Mouse (Mus musculus): ENCODE results near the gene Sec62.

The Sec62 gene

DNA sequence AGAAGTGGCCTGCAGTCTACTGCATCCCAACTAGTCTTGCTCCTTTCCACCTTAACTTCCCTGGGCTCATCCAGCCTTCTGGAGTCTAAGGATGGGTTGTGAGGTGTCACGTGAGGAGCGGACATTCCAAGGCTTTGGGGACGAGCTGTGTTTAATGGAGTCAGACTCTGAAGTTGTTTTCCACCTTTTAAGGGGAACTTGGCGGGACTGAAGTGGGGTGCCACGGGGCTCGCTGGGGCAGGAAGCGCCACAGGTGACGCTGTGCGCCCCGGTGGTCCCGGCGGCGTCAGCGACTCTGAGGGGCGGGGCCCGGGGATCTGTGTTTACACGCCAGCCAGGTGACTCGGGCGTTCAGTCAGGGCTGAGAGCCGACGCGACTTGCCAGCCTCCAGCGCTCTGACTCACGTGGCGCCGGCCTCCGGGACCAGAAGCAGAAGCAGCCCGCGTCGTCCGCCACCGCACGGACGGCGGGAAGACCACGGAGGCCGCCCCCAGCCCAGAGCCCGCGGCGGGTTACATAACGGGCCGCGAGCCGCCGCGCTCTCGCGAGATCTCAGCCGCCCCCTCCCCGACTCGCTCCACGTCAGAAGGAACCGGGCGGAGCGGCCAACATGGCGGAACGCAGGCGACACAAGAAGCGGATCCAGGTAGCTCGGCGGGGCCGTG lies at the start of gene Sec62:
TSS of gene Sec62 (plus strand) at position 139 of the 666 bp plus-strand sequence.
- peak; percentile 89 to 92 for DNase-seq (ENCODE audit: low spot score in 2 of 2)

DNA sequence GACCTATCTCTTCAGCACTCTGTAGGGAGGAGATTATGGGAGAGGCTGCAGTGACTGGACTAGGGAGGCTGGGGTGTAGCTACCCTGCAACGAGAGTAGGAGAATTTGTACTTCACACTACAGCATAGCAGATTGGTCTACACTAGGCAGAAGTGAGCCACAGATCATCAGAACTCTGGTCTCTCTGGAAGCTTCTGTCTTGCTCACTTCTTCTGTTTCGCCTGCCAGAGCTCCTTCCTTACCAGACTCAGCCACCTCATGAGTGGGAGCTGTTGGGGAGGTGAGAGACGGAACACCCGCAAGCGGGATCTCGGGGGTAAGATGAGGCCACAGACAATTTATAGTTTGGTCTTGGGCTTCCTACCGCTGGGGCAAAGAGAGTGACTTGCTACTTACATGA lies 49.8 kb upstream of the Sec62 start:
- DNase-seq (ENCODE audit: low spot score in 2 of 2), result no peak

DNA sequence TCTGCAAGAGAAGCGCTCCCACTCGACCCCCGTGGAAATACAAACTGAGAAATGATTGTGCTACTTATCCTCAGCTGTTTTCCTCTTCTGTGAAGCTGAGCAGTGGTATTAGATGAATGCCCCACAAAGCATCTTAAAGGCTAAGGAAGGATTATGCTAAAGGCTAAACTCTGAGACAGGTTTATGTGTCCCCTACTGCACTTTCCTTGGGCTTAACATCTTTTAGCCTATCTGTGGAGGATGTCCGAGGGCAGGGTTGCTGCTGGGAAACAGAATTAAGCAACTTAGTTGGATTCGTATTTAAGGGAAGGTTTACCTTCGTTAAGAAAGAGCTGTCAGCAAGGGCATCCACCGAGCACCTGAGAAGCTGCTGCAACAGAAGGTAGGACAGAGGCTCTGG lies 46.7 kb upstream of the Sec62 start, which contains the start of gene Samd7:
TSS of gene Samd7 (plus strand) at position 288 of the 400 bp plus-strand sequence.
- DNase-seq (ENCODE audit: low spot score in 2 of 2), result no peak

GRCm38 (mm10) chr3:30748316-30748715 lies 44.4 kb upstream of the Sec62 start:
- DNase-seq (ENCODE audit: low spot score in 2 of 2), result no peak

- DNase-seq (ENCODE audit: low spot score in 2 of 2), result no peak
These were observed 38.0 kb upstream of the Sec62 start for GRCm38 (mm10) chr3:30754696-30755095.

GRCm38 (mm10) chr3:30764877-30765276 lies 27.8 kb upstream of the Sec62 start:
- no peak for DNase-seq (ENCODE audit: low spot score in 2 of 2)

DNA sequence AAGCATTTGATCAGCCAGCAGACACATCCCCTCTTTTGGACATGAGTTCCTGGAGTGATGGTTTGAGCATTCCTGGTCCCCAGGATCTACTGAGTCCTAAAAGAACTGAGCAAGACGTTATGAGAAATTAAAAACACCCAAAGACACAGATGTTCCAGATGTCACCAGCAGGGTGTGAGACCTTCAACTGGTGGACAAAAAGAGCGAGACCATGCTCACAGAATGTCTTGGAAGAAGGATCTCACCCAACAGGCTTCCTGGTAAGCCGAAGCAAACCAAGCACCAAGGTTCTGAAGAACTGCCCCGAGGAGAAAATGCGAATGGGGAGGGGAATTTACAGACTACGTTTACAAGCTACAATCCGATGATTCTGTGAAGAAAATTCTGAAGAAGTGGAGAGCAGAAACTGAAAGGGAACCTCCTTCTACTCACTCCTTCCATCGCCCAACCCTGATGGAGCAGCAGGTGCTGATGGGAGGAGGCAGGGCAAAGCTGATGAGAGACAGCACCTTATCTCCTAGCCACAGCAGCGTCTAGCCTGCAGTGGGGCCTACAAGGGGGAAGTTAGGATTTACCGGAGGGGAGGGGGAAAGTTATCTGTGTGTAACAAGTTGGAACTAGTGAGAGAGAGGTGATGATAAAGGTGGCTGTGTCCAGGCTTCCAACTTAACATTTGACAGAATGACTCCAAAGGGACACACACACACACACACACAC lies 27.2 kb upstream of the Sec62 start:
- DNase-seq (ENCODE audit: low spot score in 2 of 2), result peak; percentile 79 to 88

DNA sequence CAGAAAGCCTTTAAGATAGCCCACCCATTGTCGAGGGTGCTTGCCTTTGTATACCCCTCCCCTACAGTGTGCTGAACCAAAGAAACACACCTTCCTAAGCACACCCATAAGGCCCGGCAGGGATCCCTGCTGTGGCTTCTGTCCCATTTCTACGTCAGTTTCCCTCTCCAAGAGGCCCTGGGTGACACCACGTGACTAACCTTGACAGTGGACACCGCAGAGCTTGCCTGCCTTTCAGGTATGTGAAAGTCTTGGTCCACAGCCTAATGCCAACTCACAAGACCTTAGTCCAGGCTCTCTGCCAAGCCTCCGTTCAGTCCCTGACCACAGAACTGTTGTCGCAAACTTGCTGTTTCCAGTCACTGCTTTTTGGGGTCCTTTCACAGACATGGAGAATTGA lies 26.5 kb upstream of the Sec62 start:
- peak in 1 of 2 experiments; percentile 20 for DNase-seq (ENCODE audit: low spot score in 2 of 2)

DNA sequence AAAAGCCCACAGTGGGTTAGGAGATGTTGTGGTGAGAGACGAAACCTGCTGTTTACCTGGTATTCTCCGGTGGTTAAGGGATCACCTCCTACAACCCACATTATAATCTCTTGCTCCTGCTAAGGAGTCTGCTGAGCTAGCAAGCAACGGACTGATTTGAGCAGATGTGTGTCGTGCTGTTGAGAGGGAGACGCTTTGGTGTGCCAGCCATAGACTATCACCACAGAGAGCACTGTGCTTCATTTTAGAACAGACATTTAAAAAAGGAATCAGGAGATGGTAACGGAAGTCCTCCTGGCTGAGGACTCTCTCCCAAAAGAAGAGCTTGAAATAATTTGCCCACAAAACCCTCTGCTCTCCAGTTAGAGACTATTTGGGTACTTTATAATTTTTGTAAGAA lies 25.4 kb upstream of the Sec62 start:
- no peak for DNase-seq (ENCODE audit: low spot score in 2 of 2)

- DNase-seq (ENCODE audit: low spot score in 2 of 2), result no peak
These were observed 22.7 kb upstream of the Sec62 start for GRCm38 (mm10) chr3:30769755-30770515.

GRCm38 (mm10) chr3:30771560-30771959 lies 21.1 kb upstream of the Sec62 start:
- no peak for DNase-seq (ENCODE audit: low spot score in 2 of 2)

DNA sequence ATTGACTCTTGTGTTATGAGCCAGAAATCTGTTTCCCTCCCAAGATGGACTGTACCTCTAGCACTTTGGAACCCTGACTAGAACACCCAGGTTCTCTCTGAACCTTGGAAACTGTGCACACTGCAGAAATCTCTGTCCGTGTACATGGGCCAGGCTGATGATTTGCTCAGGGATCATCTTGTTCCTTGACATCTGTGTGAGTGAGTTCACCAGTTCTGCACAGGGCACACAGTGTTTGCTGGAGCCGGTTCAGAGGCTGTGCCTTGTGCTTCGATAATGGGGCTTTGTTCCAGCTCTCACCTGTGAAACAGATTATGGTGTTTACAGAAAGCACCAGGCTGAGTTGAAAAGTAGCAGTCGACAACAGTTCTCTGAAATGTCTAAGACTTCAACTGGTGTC lies 20.0 kb upstream of the Sec62 start:
- no peak for DNase-seq (ENCODE audit: low spot score in 2 of 2)

- no peak for DNase-seq (ENCODE audit: low spot score in 2 of 2)
These were observed 18.0 kb upstream of the Sec62 start for GRCm38 (mm10) chr3:30774677-30775076.

- no peak for DNase-seq (ENCODE audit: low spot score in 2 of 2)
These were observed 14.7 kb upstream of the Sec62 start for GRCm38 (mm10) chr3:30777984-30778383.

DNA sequence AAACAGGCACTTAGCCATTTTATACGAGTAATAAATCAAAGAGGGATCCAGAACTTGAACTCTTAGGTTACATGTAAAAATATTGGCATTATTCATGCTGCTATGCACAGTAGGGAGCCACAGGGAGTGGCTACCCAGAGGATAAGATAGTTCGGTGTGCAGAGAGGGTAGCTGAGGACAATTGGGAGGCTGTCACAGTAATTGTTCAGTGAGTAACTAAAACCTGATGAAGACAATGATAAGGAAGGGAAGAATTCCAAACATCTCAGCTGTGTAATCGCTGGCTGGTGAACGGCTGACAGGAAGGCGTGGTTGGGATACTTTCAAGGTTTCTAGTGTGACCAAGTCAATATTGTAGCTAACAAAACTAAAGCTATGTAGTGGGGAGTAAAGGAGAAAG lies 4.1 kb upstream of the Sec62 start:
- no peak for DNase-seq (ENCODE audit: low spot score in 2 of 2)

- no peak for DNase-seq (ENCODE audit: low spot score in 2 of 2)
These were observed 937 bp downstream of the Sec62 start for GRCm38 (mm10) chr3:30793403-30794221.

DNA sequence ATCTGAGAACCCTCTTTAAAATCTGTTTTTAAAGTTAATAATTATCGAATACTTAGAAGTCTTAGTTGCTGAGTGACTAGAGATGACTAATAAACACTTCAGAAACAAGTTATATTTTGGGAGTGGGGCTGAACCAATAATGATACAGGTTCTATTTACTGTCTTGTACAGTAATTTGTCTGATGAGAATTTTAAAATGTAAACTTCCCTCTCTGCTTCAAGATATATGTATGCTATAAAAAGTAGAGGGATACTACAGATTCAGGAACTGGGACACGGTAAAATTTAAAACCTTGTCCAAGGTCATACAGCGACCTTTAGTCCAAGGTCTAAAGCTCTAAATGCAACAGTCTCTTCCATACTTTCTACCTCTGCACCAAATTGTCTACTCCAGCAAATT lies 9.5 kb downstream of the Sec62 start:
- DNase-seq (ENCODE audit: low spot score in 2 of 2), result no peak

DNA sequence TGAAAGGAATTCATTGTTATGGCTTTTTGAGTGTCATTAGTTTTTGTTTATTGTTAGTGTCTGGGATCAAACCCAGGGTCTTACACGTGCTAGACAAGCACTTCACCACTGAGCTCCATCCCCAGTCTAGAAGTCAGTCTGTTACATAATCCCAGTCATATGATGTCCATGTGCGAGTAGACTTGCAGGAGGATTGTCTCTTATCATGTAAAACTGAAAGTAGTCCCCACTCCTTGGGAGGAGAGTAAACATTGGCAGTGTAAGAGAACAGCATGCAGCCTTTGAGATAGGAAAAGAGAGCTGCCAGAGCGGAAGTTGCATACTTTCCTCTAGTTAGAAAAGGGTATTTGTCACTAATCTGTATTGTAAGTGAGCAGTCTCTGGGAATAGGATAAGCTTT lies 20.2 kb downstream of the Sec62 start:
- DNase-seq (ENCODE audit: low spot score in 2 of 2), result no peak

DNA sequence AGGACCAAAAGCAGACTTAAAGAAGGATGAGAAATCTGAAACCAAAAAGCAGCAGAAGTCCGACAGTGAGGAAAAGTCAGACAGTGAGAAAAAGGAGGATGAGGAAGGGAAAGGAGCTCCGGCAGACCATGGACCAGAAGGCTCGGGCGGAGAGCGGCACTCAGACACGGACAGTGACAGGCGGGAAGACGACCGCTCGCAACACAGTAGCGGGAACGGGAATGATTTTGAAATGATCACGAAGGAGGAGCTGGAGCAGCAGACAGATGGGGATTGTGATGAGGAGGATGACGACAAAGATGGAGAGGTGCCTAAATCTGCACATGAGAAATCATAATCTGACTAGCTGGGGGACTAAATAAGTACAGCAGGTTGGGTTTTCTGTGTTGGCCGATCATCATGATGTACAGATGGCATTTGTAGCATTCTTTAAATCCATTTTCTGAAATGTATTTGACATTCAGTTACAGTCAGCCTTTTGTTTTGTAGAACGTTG lies 26.0 kb downstream of the Sec62 start:
- DNase-seq (ENCODE audit: low spot score in 2 of 2), result no peak

DNA sequence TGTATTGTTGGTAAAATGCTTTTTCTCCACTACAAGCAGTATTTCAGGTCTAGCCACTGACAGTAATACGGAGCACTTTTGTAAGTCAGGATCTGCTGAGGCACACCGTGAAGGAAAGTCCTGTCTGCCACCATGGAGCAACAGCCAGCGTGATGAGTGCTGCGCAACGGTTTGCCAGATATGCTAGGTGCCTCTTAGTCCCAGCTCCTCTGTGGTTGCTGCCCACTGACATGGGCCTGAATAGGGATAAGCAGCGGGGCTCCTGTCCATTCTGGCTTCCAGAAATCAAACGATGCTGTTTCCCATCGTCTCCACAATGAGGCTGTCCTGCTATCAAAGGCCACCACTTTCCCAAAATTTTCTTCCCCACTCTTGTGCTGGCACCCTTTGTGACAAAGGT lies 29.5 kb downstream of the Sec62 start:
- DNase-seq (ENCODE audit: low spot score in 2 of 2), result no peak

DNA sequence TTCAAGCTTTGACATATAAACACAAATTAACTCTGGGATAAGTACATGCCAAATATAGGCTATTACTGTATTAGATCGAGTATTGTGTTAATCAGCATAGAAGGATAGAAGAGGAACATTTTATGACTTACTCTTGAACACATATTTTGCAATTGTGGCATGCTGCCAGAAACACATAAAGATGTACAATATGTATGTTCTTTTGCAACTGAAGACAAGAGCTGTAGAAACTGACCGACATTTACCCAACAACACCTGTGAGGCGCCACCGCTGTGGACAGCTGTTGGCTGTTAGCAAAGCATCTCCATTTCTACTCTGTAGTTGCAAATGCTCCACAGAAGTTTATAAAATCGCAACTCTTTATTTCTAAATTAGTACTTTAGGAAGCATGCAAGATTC lies 33.4 kb downstream of the Sec62 start:
- no peak for DNase-seq (ENCODE audit: low spot score in 2 of 2)
